Mouse (Mus musculus): ENCODE results near the gene Pgm2l1. TPM values are rescaled to one million over a fixed set of nuclear protein-coding genes. Genes with fewer than 3 reads are reported as not detected.

Pgm2l1 gene
- total RNA-seq, 2 experiments from 2014 or later, result 303 to 336 TPM

DNA sequence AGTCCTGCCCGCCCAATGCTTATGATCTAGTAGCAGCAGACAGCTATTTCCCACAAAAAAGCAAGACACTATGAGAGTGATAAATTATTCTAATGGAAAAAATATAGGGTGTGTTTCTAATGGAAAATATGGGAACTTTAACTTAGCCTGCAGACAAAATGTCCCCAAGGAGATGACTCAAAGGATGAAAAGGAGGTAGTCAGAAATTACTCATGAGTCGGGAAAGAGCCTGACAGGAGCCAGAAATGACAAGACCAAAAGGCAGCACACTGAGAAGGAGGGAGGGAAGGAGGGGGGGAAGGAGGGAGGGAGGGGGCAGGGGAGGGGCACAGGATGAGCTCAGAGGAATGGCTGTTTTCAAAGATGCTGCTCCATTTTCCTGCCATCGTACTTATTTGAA lies 54.4 kb downstream of the Pgm2l1 start:
- intact Hi-C loops (cut with DNase I), result no loop called here
- DNase-seq (ENCODE audit: low spot score in 2 of 2), result no peak

DNA sequence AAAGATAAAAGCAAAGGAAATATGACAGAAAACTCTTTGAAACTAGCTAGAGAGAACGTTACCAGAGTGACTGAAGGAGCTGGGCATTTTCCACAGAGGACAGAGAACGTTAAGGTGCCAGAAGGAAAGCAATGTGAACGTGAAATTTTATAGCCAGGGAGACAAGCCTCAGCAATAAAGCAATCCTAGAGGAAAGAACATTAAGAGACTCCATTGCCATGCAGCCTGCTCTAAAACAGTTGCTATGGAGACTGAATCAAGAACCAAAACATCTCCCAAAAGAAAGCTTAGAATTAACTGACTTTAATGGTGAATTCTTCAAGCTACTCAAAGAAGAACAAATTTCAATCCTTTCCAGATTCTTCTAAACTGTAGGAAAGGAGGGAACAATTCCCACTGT lies 56.1 kb downstream of the Pgm2l1 start:
- peak in 1 of 2 experiments; percentile 33 for DNase-seq (ENCODE audit: low spot score in 2 of 2)
- intact Hi-C loops (cut with DNase I), result loop anchor here (2.0 kb wide), 1 partner anchor 42 kb away; no protein-coding TSS in a partner anchor

DNA sequence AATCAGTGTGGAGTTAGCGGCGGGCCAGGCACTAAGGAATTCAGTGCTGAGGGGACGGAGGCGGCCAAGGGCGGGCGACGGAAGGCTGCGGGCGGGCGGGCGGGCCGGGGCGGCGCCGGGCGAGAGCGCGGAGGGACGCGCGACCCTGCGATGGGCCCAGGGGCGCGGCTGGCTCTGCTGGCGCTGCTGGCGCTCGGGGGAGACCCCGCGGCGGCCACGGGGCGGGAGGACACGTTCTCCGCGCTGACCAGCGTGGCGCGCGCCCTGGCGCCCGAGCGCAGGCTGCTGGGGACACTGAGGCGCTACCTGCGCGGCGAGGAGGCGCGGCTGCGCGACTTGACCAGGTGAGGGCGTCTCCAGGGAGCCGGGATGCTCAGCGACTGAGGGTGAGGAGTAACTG lies 58.2 kb downstream of the Pgm2l1 start, which contains the start of gene P4ha3:
Gene P4ha3, plus strand, starts transcription at position 138 of the 400 bp plus-strand sequence.
- intact Hi-C loops (cut with DNase I), result no loop called here
- DNase-seq (ENCODE audit: low spot score in 2 of 2), result no peak

GRCm38 (mm10) chr7:100287748-100288578 lies 60.8 kb downstream of the Pgm2l1 start:
- intact Hi-C loops (cut with DNase I), result no loop called here
- DNase-seq (ENCODE audit: low spot score in 2 of 2), result no peak

DNA sequence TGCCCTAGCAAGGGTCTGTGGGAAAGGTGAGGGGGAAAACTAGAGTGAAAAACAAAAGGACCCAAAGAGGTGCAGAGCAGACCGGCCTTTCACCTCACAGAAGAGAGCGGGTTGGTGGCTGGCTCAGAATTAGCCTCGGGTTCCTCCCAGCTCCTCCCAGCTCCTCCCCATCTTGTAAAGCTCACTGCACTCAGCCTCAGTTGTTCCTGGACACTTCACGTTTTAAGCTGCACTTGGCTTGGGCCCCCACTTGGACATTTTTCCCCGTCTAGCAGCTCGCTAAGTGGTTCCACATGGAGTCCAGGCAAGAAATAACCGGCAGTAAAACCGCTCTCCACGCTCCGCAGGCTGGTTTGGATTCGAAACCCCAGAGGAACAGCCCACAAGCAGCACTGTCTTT lies 61.4 kb downstream of the Pgm2l1 start:
- intact Hi-C loops (cut with DNase I), result no loop called here
- DNase-seq (ENCODE audit: low spot score in 2 of 2), result no peak

DNA sequence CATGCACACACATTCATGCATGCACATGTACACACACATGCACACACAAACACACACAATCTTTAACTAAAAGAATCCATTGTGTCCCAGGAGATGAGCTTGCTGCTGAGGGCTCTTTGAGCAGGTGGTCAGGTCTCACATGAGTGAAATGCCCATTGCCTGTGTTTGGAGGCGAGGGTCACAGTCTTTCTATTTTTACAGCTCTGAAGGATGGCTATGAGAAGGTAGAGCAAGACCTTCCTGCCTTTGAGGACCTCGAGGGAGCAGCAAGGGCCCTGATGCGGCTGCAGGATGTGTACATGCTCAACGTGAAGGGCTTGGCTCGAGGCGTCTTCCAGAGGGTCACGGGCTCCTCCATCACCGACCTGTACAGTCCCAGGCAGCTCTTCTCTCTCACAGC lies 66.4 kb downstream of the Pgm2l1 start:
- intact Hi-C loops (cut with DNase I), result no loop called here
- DNase-seq (ENCODE audit: low spot score in 2 of 2), result no peak

DNA sequence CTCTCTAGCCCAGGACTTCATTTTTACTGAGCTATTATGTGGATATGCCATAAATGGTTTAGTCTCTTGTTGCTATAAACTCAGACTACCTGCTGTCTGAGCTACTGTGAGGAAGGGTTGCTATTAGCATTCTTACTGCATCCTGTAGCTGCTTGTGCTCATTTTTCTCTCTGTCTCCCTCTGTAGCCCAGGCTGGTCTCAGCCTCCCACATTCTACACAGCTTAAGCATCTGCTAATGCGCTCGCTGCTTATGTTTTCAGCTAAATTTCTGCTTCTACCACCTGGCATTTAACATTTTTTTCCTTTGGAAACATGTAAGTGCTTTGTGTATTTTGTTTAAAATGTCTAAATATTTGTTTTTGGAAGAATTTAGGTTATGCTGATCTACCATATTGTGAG lies 68.6 kb downstream of the Pgm2l1 start:
- intact Hi-C loops (cut with DNase I), result no loop called here
- peak in 1 of 2 experiments; percentile 63 for DNase-seq (ENCODE audit: low spot score in 2 of 2)

GRCm38 (mm10) chr7:100296699-100297098 lies 69.5 kb downstream of the Pgm2l1 start:
- intact Hi-C loops (cut with DNase I), result no loop called here
- DNase-seq (ENCODE audit: low spot score in 2 of 2), result no peak

- no peak for DNase-seq (ENCODE audit: low spot score in 2 of 2)
Measured at GRCm38 (mm10) chr7:100298861-100299510, 71.8 kb downstream of the Pgm2l1 start.

DNA sequence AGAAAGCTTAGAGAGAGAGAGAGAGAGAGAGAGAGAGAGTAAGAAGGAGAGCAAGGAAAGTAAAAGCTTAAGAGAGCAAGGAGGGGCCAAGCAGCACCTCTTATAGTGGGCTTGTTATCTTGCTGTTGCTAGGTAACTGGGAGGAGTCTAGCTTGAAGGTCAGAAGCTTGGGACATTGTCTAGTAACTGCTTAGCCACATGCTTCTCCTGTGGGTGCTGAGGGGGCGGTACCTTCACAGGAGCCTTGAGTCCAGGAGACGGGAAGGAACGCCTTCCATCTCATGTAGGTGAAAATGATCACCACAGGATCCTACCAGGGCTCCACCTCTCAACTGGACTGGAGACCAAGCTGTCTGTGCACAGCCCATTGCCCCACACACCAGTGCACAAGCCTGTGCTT lies 74.2 kb downstream of the Pgm2l1 start:
- intact Hi-C loops (cut with DNase I), result no loop called here
- DNase-seq (ENCODE audit: low spot score in 2 of 2), result no peak

More at GRCm38 (mm10) chr7:100298861-100299510, 71.8 kb downstream of the Pgm2l1 start:
- intact Hi-C loops (cut with DNase I), result no loop called here

DNA sequence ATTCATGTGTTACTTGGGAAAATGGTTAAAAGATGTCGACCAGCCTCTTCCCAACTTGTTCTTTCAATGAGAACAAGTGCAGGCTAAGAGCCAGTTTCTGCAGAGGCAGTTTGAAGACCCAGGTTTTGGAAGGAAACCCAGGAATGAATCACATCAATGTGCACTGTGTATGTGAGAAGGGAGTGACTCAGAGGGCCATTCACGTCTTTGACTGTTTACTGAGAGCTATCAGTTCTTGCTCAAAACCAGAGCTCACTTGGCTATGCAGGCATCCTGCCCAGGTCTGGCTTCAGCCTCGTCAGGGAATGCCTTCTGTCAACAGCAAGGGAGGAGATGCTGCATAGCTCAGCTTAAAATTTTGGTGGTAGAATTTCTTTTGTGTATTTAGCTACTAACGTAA lies 75.1 kb downstream of the Pgm2l1 start:
- DNase-seq (ENCODE audit: low spot score in 2 of 2), result peak in 1 of 2 experiments; percentile 95
- intact Hi-C loops (cut with DNase I), result no loop called here

DNA sequence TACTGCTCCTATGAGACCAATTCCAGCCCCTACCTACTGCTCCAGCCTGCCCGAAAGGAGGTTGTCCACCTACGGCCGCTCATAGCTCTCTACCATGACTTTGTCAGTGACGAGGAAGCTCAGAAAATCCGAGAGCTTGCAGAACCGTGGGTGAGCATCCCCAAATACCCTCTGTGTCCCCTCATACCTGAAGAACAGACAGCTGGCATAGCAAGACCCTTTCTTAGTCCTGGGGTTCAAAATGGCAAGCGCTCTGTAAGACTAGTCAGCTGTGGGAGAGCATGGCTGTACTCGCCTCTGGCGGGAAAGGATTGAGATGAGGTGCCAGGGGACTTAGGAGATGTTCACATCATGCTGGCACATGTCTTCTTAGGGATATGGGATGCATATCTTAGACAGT lies 78.7 kb downstream of the Pgm2l1 start:
- intact Hi-C loops (cut with DNase I), result no loop called here
- DNase-seq (ENCODE audit: low spot score in 2 of 2), result no peak

GRCm38 (mm10) chr7:100307872-100308653 lies 80.9 kb downstream of the Pgm2l1 start:
- peak; percentile 76 to 87 for DNase-seq (ENCODE audit: low spot score in 2 of 2)
- intact Hi-C loops (cut with DNase I), result no loop called here

- intact Hi-C loops (cut with DNase I), result no loop called here
- DNase-seq (ENCODE audit: low spot score in 2 of 2), result peak in 1 of 2 experiments; percentile 51
Measured at GRCm38 (mm10) chr7:100309216-100309615, 82.0 kb downstream of the Pgm2l1 start.

DNA sequence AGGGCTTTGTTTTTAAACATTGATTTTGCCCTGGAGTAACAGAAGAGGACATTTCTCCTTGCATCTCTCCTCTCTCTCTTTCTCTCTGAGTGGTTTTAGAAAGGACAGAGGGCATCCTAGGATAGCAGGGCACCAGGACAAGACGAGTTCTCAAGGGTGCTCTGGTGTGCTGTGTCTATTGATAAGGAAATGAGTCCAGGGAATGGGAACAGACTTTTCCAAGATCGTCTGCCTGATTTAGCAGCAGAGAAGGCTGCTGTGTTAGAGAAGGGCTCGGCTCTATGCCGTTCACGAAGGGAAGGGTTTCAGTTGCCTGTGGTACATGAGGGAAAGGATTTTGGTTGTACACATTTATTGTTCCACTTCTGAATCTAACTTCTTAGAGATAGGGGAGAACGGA lies 82.5 kb downstream of the Pgm2l1 start:
- intact Hi-C loops (cut with DNase I), result no loop called here
- no peak for DNase-seq (ENCODE audit: low spot score in 2 of 2)

- intact Hi-C loops (cut with DNase I), result no loop called here
- DNase-seq (ENCODE audit: low spot score in 2 of 2), result no peak
Measured at GRCm38 (mm10) chr7:100310290-100310689, 83.1 kb downstream of the Pgm2l1 start.

DNA sequence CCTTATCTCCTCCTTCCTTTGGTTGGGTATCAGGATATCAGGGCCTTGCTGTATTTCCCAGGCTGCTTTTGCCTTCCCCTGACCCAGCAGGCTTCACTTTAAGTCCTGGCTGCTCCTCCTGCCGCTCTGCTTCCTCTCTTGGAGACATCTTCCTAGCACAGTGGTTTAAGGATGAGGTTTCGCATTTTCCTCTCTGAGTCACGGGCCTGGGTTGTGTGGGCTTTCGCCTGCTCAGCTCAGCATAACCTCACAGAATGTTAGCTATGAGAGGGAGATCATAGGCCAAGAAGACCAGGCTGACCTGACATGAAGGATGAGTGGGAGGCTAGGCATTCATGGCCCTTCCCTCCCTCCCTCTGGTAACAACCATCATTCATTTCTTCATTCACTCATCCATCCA lies 85.5 kb downstream of the Pgm2l1 start:
- no peak for DNase-seq (ENCODE audit: low spot score in 2 of 2)
- intact Hi-C loops (cut with DNase I), result no loop called here

- no peak for DNase-seq (ENCODE audit: low spot score in 2 of 2)
- intact Hi-C loops (cut with DNase I), result no loop called here
Measured at GRCm38 (mm10) chr7:100316924-100317323, 89.7 kb downstream of the Pgm2l1 start.

GRCm38 (mm10) chr7:100317534-100317933 lies 90.3 kb downstream of the Pgm2l1 start:
- intact Hi-C loops (cut with DNase I), result no loop called here
- DNase-seq (ENCODE audit: low spot score in 2 of 2), result no peak

DNA sequence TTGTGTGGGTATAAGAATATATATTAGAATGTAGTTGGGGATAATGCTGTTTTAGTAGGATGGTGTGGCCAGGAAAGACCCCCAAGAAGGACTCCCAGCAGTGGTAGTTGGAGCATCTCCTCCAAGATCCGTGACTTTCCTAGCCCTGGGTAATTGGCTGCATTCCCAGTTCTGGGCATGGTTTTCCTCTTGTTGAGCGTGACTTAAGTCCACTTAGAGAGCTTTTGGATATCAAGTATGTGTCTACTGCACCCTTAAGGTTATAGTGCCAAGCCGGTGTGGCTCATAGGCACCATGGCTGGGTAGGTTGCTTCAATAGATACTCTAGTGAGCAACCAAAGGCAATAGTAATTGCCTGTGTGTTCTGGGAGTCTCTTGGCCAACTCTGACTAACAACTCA lies 96.5 kb downstream of the Pgm2l1 start:
- intact Hi-C loops (cut with DNase I), result loop anchor here (2.0 kb wide), 1 partner anchor 41 kb away; no protein-coding TSS in a partner anchor
- DNase-seq (ENCODE audit: low spot score in 2 of 2), result no peak

Measured in left cerebral cortex, postnatal 25 days (tissue).